Mouse (Mus musculus): ENCODE data around the gene Ptprt.

Gene Ptprt

GRCm38 (mm10) chr2:161704811-161705210 lies 956.1 kb downstream of the Ptprt start:
- DNase-seq (ENCODE audit: low spot score in 2 of 2), result no peak

- DNase-seq (ENCODE audit: low spot score in 2 of 2), result no peak
These were observed 956.5 kb downstream of the Ptprt start for GRCm38 (mm10) chr2:161704410-161704809.

DNA sequence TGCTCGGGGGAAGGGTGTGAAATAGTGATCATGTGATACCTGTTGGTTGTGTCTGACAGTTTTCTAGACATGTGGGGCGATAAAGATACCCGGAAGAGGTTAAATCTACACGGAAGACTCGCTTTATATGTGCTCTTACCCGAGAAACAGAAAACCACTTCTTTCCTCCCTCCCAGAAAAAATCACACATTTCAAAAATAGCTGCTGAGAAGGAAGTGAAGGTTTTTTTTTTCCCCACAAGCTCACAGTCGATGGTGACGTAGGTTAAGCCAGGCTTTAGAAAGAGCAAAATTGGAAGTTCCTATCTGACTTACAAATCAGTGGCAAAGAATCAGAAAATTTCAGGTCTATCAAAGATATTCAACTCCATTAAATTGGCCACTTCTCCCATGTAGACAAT lies 965.1 kb downstream of the Ptprt start:
- no peak for DNase-seq (ENCODE audit: low spot score in 2 of 2)

- DNase-seq (ENCODE audit: low spot score in 2 of 2), result no peak
These were observed 992.5 kb downstream of the Ptprt start for GRCm38 (mm10) chr2:161668302-161668986.

GRCm38 (mm10) chr2:161661912-161662311 lies 999.0 kb downstream of the Ptprt start:
- no peak for DNase-seq (ENCODE audit: low spot score in 2 of 2)

DNA sequence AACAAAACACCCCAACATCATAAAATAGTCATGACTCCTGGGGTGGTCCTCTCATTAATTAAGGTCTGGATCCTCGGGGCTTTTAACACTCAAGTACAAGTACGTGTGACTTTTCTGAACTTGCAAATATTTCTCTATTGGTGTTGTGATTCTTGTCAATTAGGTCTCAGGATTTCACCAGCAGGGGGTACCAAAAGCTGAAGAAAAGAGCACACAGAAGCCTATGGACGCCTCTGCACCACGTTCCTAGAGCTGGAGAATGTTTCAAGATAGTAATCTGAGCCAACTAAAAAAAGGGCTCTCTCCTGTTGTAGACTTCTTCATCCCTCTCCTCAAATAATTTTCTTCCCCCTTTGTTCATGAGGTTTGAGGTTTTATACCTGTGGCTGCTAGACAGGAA lies 1000.1 kb downstream of the Ptprt start:
- DNase-seq (ENCODE audit: low spot score in 2 of 2), result no peak

DNA sequence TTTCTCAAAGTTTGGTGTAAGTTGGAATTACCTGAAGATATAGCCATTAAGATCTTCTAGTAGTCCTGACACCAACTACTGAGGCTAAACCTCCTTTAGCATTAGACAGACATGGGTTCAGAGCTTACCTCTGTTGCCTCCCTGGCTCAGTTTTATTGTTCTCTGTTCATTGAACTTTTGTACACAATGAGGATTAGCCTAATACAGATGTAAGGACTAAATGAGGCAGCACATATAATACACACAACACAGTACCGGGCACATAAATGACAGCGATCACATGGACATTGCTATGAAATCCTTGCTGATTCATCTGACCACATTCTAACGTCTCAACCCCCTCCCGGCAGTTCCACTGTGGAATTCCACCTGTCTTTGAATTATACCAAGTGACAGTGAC lies 1003.9 kb downstream of the Ptprt start:
- no peak for DNase-seq (ENCODE audit: low spot score in 2 of 2)

- no peak for DNase-seq (ENCODE audit: low spot score in 2 of 2)
These were observed 1004.3 kb downstream of the Ptprt start for GRCm38 (mm10) chr2:161656632-161657031.

DNA sequence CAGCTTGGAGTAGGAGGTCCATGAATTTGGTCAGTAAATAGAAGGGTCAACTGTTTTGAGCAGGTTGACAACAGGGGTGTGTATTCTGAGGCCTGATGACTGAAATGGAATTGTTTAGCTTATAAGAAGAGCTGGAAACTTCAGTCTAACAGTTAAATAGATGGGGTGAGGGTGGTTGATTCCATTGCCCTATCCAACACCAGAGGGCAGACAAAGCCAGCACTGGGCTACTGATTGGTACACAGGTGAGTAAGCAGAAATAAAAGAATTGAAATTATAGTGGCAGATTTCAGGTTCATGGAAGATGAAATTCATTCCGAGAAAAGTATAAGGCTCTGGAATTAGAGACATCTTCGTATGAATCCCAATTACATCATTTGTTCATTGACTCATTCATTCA lies 1020.1 kb downstream of the Ptprt start:
- no peak for DNase-seq (ENCODE audit: low spot score in 2 of 2)

DNA sequence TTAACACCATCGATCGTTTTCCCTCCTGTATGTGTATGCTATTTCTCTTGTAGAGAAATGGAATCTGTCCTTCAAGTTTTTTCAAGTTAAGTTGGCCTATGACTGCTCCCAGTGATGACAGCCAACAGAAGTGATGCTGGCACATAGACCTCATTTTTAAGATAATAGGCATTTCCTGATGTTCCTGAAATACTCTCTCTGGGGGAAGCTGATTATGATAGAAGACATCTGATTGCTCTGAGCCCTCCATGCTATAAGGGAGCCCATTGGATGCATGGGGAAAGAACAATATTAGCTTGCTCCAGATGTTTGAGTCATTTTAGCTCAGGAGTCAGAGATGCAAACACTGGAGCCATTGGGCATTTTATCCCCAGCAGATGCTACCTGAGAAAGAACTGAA lies 1026.9 kb downstream of the Ptprt start:
- DNase-seq (ENCODE audit: low spot score in 2 of 2), result no peak

DNA sequence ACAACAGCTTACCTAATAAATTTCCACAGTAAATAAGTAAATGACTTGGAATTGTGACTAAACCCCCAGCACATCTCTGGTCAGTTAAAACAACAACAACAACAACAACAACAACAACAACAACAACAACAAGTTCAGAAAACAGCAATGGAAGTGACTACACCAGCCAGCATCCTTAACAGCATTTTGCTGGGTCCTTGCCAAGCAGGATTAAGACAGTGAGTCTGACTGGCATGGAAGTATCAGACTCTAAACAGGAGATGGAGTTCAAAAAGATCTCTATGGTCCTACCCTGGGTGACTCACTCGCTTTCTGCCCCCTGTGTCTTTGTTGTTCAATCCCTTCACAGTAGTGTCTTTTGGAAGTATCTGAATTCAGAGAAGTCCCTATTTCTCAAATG lies 1035.1 kb downstream of the Ptprt start:
- DNase-seq (ENCODE audit: low spot score in 2 of 2), result no peak

DNA sequence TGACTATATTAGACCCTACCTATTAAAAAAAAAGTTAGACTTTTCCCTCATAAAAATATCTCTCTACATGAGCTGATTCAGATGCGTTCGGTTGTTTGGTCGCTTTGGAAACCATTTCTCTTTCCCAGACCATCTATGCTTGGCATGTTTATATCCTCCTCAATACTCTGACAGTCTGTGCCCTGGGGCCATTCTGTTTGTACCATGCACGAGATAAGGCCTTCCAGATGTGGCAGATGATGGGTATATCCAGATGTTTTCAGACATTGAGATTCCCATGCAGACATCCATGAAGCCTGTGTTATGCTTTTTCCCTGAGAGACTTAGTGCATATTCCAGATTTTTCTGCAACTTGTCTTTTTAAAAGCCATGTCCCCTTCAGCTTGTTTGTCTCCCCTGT lies 1052.5 kb downstream of the Ptprt start:
- DNase-seq (ENCODE audit: low spot score in 2 of 2), result no peak

- no peak for DNase-seq (ENCODE audit: low spot score in 2 of 2)
These were observed 1053.6 kb downstream of the Ptprt start for GRCm38 (mm10) chr2:161607372-161607771.

GRCm38 (mm10) chr2:161600206-161600808 lies 1060.6 kb downstream of the Ptprt start:
- DNase-seq (ENCODE audit: low spot score in 2 of 2), result no peak

- DNase-seq (ENCODE audit: low spot score in 2 of 2), result no peak
These were observed 1067.4 kb downstream of the Ptprt start for GRCm38 (mm10) chr2:161593391-161594152.

DNA sequence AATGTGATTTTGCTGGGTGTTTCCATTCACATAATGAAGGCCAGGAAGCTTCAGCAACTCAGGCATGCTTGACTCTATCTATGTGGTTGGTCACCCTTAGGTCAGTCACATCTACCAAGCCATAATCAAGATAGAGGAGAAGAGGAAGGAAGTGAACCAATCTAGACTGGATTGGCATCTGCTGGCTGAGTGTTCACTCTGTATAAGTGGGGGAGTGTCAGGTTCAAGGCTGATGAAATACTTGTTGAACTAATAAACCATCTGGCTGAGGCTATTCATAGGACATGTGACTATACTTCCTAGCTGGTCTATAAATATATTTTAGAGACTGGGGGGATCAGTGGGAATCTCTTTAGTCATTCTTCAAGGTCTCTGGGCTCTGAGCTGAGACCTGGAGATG lies 1086.5 kb downstream of the Ptprt start:
- no peak for DNase-seq (ENCODE audit: low spot score in 2 of 2)

DNA sequence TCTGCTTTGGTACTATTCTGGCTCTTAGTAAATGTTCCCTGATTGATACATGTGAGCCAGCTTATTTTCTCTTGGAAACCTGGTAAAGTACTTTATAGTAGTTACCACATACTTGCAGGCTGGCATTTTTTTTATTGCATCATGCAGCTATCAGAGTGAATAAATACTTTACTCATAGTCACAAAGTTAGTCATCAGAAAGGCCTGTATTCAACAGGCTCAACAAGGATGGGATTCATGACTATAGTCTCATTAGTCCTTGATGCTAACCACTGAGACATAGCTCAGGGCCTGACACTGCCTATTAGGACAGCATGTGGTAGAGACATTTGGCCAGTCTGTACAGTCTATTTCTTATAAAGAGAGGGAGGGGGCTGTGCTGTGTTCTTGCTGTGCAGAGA lies 1088.7 kb downstream of the Ptprt start:
- no peak for DNase-seq (ENCODE audit: low spot score in 2 of 2)

- DNase-seq (ENCODE audit: low spot score in 2 of 2), result no peak
These were observed 1090.5 kb downstream of the Ptprt start for GRCm38 (mm10) chr2:161570236-161570995.

- no peak for DNase-seq (ENCODE audit: low spot score in 2 of 2)
These were observed 1099.4 kb downstream of the Ptprt start for GRCm38 (mm10) chr2:161561502-161561901.

DNA sequence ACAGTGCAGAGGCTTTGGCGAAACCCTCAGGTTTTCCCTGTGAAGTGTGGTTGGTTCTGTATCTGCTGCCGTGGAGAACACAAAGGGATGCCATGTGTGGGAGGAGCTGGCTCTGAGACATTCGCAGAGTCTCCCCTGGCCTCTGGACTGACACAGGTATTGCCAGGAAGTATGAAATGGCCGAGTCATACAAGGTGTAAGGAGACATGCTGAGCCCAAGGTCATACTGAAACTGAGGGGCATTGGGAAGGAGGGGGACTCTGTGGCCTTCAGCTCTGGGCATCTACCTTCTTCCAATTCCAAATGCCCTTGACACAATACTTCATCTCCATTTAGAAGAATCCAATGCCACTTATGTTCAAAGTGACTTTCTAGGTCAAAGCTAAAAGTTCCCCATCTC lies 1103.1 kb downstream of the Ptprt start:
- DNase-seq (ENCODE audit: low spot score in 2 of 2), result no peak

GRCm38 (mm10) chr2:161553651-161554050 lies 1107.3 kb downstream of the Ptprt start:
- no peak for DNase-seq (ENCODE audit: low spot score in 2 of 2)

GRCm38 (mm10) chr2:161552011-161552410 lies 1108.9 kb downstream of the Ptprt start:
- no peak for DNase-seq (ENCODE audit: low spot score in 2 of 2)

Data from spleen, postnatal 14 days (tissue).